Mouse (Mus musculus) embryonic facial prominence, embryonic 13.5 days (tissue): ENCODE measurements at regions not wholly inside any gene's neighbourhood (a gene's known extent, or its start where the extent isn't known, plus 50 kb on each side); places are given as distances from the start of the nearest gene placed in this dataset.

Experiments
- ATAC-seq: fragments of 200-750 bp; cut with Nextera tagmentation; 2 replicates; pipeline ENCODE4 v1.8.0; 2017; ENCODE audit warnings: low read depth; ENCODE audit not compliant: insufficient number of reproducible peaks, insufficient read depth, low FRiP score, low TSS enrichment
- H3K27ac ChIP-seq: fragments of 300-500 bp; sonication (generic); 2 replicates; pipeline ENCODE4 v1.5.1; 2015; ENCODE audit warnings: moderate library complexity, mild to moderate bottlenecking, inconsistent platforms
- H3K27me3 ChIP-seq: fragments of 300-500 bp; sonication (generic); 2 replicates; pipeline ENCODE4 v1.6.1; 2015; ENCODE audit warnings: mild to moderate bottlenecking, inconsistent platforms
- H3K36me3 ChIP-seq: fragments of 300-500 bp; sonication (generic); 2 replicates; pipeline ENCODE4 v1.6.1; 2015; ENCODE audit warnings: mild to moderate bottlenecking, inconsistent platforms
- H3K4me1 ChIP-seq: fragments of 300-500 bp; sonication (generic); 2 replicates; pipeline ENCODE4 v1.6.1; 2015; ENCODE audit warnings: inconsistent platforms
- H3K4me2 ChIP-seq: fragments of 300-500 bp; sonication (generic); 2 replicates; pipeline ENCODE4 v1.6.1; 2015; ENCODE audit warnings: moderate library complexity, mild to moderate bottlenecking, inconsistent platforms
- H3K4me3 ChIP-seq: fragments of 300-500 bp; sonication (generic); 2 replicates; pipeline ENCODE4 v1.5.1; 2015; ENCODE audit warnings: mild to moderate bottlenecking, inconsistent platforms
- H3K9ac ChIP-seq: fragments of 300-500 bp; sonication (generic); 2 replicates; pipeline ENCODE4 v1.6.1; 2015; ENCODE audit warnings: mild to moderate bottlenecking, inconsistent platforms
- H3K9me3 ChIP-seq: fragments of 300-500 bp; sonication (generic); 2 replicates; pipeline ENCODE4 v1.6.1; 2016; ENCODE audit warnings: inconsistent platforms
- WGBS: fragments of 180-500 bp; shearing (Covaris S2); methylation state at CpG from one replicate; pipeline ENCODE4 v1.1.7; 2015; ENCODE audit warnings: mixed read lengths; 5-methylcytosine and 5-hydroxymethylcytosine counted together

- no peaks in the 10 kb centered on the region for H3K9me3 ChIP-seq
- H3K27me3 ChIP-seq: no peaks in the 10 kb centered on the region
- H3K9ac ChIP-seq: no peak overlapping the region
- H3K36me3 ChIP-seq: no peaks in the 10 kb centered on the region
- no peak overlapping the region for H3K27ac ChIP-seq
- 82% methylated on average over 11 of the region's 11 CpGs for WGBS
- no peak for ATAC-seq
- no peak overlapping the region for H3K4me2 ChIP-seq
- H3K4me3 ChIP-seq: no peak overlapping the region
- peaks cover 6% of the 10 kb centered on the region for H3K4me1 ChIP-seq
Measured at GRCm38 (mm10) chr3:41168181-41168967, 85.5 kb upstream of the Pgrmc2 start.

- H3K4me3 ChIP-seq: no peak overlapping the region
- no peak overlapping the region for H3K9ac ChIP-seq
- H3K4me1 ChIP-seq: peaks cover 2% of the 10 kb centered on the region
- no peaks in the 10 kb centered on the region for H3K36me3 ChIP-seq
- H3K27ac ChIP-seq: no peak overlapping the region
- H3K4me2 ChIP-seq: no peak overlapping the region
- WGBS: 94% methylated on average over 3 of the region's 3 CpGs
- H3K9me3 ChIP-seq: no peaks in the 10 kb centered on the region
- no peak for ATAC-seq
- H3K27me3 ChIP-seq: no peaks in the 10 kb centered on the region
Measured at GRCm38 (mm10) chr3:41167476-41167875, 84.6 kb upstream of the Pgrmc2 start.

GRCm38 (mm10) chr3:41164736-41165135, 81.9 kb upstream of the Pgrmc2 start:
- Histone ChIP-seq H3K27me3 (no peaks in the 10 kb centered on the region), H3K9me3 (no peaks in the 10 kb centered on the region), H3K4me3 (no peak overlapping the region), H3K36me3 (no peaks in the 10 kb centered on the region), H3K4me1 (no peaks in the 10 kb centered on the region), H3K4me2 (no peak overlapping the region), H3K9ac (no peak overlapping the region), H3K27ac (no peak overlapping the region)
- ATAC-seq: no peak
- WGBS: 81% methylated on average over 7 of the region's 7 CpGs

GRCm38 (mm10) chr3:41163767-41164166, 80.9 kb upstream of the Pgrmc2 start:
- no peak for ATAC-seq
- Histone ChIP-seq H3K27me3 (no peaks in the 10 kb centered on the region), H3K36me3 (no peaks in the 10 kb centered on the region), H3K9me3 (no peaks in the 10 kb centered on the region), H3K4me1 (0 out of 2 replicates have a peak, but pooled peaks cover 2% of the 10 kb centered on the region), H3K4me3 (no peak overlapping the region), H3K9ac (no peak overlapping the region), H3K4me2 (no peak overlapping the region), H3K27ac (no peak overlapping the region)
- 92% methylated on average over 3 of the region's 3 CpGs for WGBS

GRCm38 (mm10) chr3:41162514-41162913, 79.7 kb upstream of the Pgrmc2 start:
- Histone ChIP-seq H3K36me3 (no peaks in the 10 kb centered on the region), H3K4me2 (no peak overlapping the region), H3K9ac (no peak overlapping the region), H3K27me3 (no peaks in the 10 kb centered on the region), H3K4me3 (no peak overlapping the region), H3K4me1 (0 out of 2 replicates have a peak, but pooled peaks cover 7% of the 10 kb centered on the region), H3K9me3 (no peaks in the 10 kb centered on the region), H3K27ac (no peak overlapping the region)
- no peak for ATAC-seq
- 84% methylated on average over 1 of the region's 1 CpGs for WGBS

GRCm38 (mm10) chr3:41160648-41161047, 77.8 kb upstream of the Pgrmc2 start:
- Histone ChIP-seq H3K27me3 (no peaks in the 10 kb centered on the region), H3K36me3 (no peaks in the 10 kb centered on the region), H3K4me2 (no peak overlapping the region), H3K4me3 (no peak overlapping the region), H3K9me3 (no peaks in the 10 kb centered on the region), H3K4me1 (0 out of 2 replicates have a peak, but pooled peaks cover 7% of the 10 kb centered on the region), H3K27ac (no peak overlapping the region), H3K9ac (no peak overlapping the region)
- no peak for ATAC-seq

- Histone ChIP-seq H3K4me2 (no peak overlapping the region), H3K9me3 (no peaks in the 10 kb centered on the region), H3K27ac (no peak overlapping the region), H3K36me3 (no peaks in the 10 kb centered on the region), H3K27me3 (no peaks in the 10 kb centered on the region), H3K4me1 (0 out of 2 replicates have a peak, but pooled peaks cover 7% of the 10 kb centered on the region), H3K9ac (no peak overlapping the region), H3K4me3 (no peak overlapping the region)
- no peak for ATAC-seq
- 43% methylated on average over 12 of the region's 12 CpGs for WGBS
Measured at GRCm38 (mm10) chr3:41158314-41158973, 75.6 kb upstream of the Pgrmc2 start.

- no peak overlapping the region for H3K4me3 ChIP-seq
- H3K27ac ChIP-seq: no peak overlapping the region
Measured at GRCm38 (mm10) chr3:41157428-41157827, 74.6 kb upstream of the Pgrmc2 start.

GRCm38 (mm10) chr3:41156562-41156961, 73.7 kb upstream of the Pgrmc2 start:
- WGBS: 89% methylated on average over 2 of the region's 2 CpGs

More at GRCm38 (mm10) chr3:41157428-41157827, 74.6 kb upstream of the Pgrmc2 start:
- WGBS: 89% methylated on average over 3 of the region's 3 CpGs
- Histone ChIP-seq H3K9ac (no peak overlapping the region), H3K36me3 (no peaks in the 10 kb centered on the region), H3K27me3 (no peaks in the 10 kb centered on the region), H3K9me3 (no peaks in the 10 kb centered on the region), H3K4me2 (no peak overlapping the region), H3K4me1 (0 out of 2 replicates have a peak, but pooled peaks cover 7% of the 10 kb centered on the region)
- ATAC-seq: no peak

GRCm38 (mm10) chr3:41155132-41155760, 72.4 kb upstream of the Pgrmc2 start:
- WGBS: 67% methylated on average over 9 of the region's 9 CpGs
- H3K27ac ChIP-seq: no peak overlapping the region
- no peaks in the 10 kb centered on the region for H3K27me3 ChIP-seq
- no peaks in the 10 kb centered on the region for H3K9me3 ChIP-seq
- ATAC-seq: no peak
- H3K4me1 ChIP-seq: 0 out of 2 replicates have a peak, but pooled peaks cover 7% of the 10 kb centered on the region
- no peak overlapping the region for H3K9ac ChIP-seq
- H3K36me3 ChIP-seq: no peaks in the 10 kb centered on the region
- no peak overlapping the region for H3K4me2 ChIP-seq
- no peak overlapping the region for H3K4me3 ChIP-seq

More at GRCm38 (mm10) chr3:41156562-41156961, 73.7 kb upstream of the Pgrmc2 start:
- no peak overlapping the region for H3K4me2 ChIP-seq
- H3K9me3 ChIP-seq: no peaks in the 10 kb centered on the region
- no peak overlapping the region for H3K27ac ChIP-seq
- H3K4me1 ChIP-seq: 0 out of 2 replicates have a peak, but pooled peaks cover 7% of the 10 kb centered on the region
- ATAC-seq: no peak
- no peaks in the 10 kb centered on the region for H3K27me3 ChIP-seq
- H3K36me3 ChIP-seq: no peaks in the 10 kb centered on the region
- H3K4me3 ChIP-seq: no peak overlapping the region
- no peak overlapping the region for H3K9ac ChIP-seq

- Histone ChIP-seq H3K4me2 (no peak overlapping the region), H3K4me3 (no peak overlapping the region), H3K27ac (no peak overlapping the region), H3K4me1 (0 out of 2 replicates have a peak, but pooled peaks cover 7% of the 10 kb centered on the region), H3K27me3 (no peaks in the 10 kb centered on the region), H3K9ac (no peak overlapping the region), H3K9me3 (no peaks in the 10 kb centered on the region), H3K36me3 (no peaks in the 10 kb centered on the region)
- WGBS: 58% methylated on average over 1 of the region's 1 CpGs
- ATAC-seq: no peak
Measured at GRCm38 (mm10) chr3:41154402-41154801, 71.6 kb upstream of the Pgrmc2 start.
